Mouse (Mus musculus) naive thymus-derived CD4-positive, alpha-beta T cell, adult 5 months (primary cell): ENCODE measurements around the gene Chgb. TPM values are rescaled to one million over a fixed set of nuclear protein-coding genes. Genes with fewer than 3 reads are reported as not detected.

ENCODE experiments used
- polyA plus RNA-seq: library from polyadenylated mRNA; unstranded; fragments of 100-300 nt; shearing (Covaris generic); gene quantifications from one replicate; pipeline ENCODE4 v1.2.1, GENCODE M21; 2017

Chgb gene
- not detected for polyA plus RNA-seq

DNA sequence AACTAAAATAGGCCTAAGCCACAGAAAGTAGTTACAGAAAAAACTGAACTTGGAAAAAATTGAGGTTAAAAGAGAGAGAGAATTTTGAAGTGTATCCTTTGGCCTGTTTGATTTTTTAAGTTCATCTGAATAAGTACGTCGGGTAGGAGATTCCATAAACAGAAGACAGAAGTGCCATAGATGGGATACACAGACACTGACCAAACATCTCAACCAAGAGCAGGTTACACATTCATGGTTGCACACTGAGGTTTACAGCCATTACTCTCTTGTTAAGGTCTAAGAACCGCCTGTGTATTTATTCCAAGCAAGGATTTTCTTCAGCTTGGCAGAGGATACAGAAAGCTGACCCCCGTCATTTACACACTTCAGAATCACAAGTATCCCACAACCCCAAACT lies at the start of gene Chgb:
Gene Chgb (plus strand): TSS at position 301 of the 400 bp plus-strand sequence.

DNA sequence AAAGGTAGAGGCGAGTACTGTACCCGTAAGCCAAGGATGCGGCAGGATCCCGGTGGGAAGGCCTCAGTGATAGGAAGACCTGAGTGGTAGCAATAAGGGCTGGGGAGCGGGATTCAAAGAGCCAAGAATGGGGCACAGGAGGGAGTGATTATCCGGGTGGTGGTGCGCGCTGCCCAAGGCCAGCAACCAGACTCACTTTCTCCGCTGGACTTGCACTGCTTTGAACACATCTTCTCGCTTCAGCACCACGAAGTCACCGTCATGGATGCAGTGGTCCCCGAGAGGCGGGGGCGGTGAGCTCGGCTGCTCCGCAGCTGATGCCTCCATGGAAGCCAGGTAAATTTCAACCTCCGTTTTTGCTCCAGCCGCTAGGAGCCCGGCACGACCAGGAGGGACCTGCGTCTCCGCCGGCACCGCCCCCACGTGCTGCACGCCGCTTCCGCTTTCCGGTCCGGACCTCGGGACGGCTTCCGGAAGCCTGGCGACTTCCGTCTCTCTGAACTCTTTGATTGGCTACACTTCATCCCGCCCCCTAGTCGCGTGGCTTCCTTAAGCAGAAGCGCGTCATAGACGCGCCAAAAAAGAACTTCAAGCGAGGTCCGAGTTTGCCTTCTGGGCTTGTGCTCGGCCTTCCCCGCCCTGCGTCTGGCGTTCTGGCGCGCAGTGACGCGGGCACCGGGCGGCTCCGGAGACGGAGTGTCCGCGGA lies 34.7 kb downstream of the Chgb start, which contains the start of the genes Trmt6 and Mcm8:
Gene Trmt6 (minus strand): TSS at position 448 of the 707 bp plus-strand sequence.
Gene Mcm8 (plus strand): TSS at position 534 of the 707 bp plus-strand sequence.

Other genes with a start within 250 kb of the Chgb start
- gene Gpcpd1, start 193.5 kb upstream of the Chgb start, polyA plus RNA-seq = 209 TPM
- 63.2 TPM for gene Shld1, start 94.3 kb upstream of the Chgb start, polyA plus RNA-seq
- gene Trmt6, start 34.8 kb downstream of the Chgb start, polyA plus RNA-seq = 26.6 TPM
- gene Mcm8, start 34.9 kb downstream of the Chgb start, polyA plus RNA-seq = 1.7 TPM
- 21.5 TPM for gene Crls1, start 65.4 kb downstream of the Chgb start, polyA plus RNA-seq
- not detected for gene Lrrn4, start 99.6 kb downstream of the Chgb start, polyA plus RNA-seq
- gene Fermt1, start 164.6 kb downstream of the Chgb start, polyA plus RNA-seq = 0.27 TPM